Mouse (Mus musculus) thymus, postnatal 10 days (tissue): Measurements from ENCODE around the gene Fbxl5.
A peak's percentile ranks its signal among the peaks of the same experiment; 100 is the strongest.

ENCODE experiments used
- DNase-seq, 2 experiments: peaks; one replicate each; pipeline ENCODE4 v3.0.0; 2021; ENCODE audit warnings: low spot score in 2 of 2

The Fbxl5 gene

DNA sequence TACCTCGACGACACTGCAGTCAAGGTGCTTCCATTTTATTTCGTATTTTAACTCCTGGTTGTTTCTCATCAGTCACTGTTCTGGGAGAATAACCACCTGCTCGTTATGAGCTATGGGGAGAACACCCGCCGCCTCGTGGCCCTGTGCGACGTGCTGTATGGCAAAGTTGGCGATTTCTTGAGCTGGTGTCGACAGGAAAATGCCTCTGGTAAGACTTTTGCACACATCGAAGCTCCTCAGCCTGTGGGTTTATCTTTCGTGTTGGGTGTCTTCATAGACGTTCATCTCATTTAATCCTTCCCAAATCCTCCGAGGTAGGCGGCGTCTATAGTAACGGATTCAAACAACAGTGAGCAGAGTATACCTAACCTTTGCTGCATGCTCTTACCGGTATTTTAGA, at the start of gene Fbxl5:
Fbxl5 (minus strand) TSS at position 101 of the 400 bp plus-strand sequence.
- DNase-seq: no peak

DNA sequence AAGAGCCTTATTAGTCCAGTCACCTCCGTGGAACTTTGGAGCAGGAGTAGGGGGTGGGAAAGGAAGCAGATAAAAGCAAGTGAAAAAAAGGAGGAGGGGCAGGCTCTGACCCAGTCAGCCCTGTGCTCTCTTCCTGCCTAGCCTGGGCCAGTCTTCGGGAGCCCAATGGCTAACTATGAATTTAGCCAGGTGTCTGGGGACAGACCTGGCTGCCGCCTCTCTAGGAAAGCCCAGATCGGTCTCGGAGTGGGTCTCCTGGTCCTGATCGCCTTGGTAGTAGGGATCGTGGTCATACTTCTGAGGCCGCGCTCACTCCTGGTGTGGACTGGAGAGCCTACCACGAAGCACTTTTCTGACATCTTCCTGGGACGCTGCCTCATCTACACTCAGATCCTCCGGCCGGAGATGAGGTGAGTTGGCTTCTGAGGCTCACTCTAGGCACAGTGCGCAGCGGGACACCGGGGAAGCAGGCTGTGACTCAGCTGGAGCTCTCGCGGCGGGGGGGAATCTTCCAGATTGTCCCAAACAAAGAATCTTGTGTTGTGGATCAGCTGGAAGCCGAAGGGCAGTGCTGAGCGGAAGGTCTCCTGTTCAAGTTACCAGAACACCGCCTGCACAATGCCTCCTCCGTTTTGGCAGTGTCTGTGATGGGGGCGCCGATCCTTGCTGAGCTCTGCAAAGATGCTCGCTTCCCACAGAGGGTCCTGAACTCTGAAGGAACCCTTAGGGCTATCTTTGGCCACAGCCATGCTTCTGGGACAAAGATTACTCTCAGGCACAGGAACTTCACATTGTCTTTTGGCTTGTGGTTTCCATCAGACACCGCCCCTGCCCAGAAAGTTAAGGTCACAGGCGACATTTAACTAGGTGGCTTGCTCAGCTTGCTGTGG, 47.5 kb upstream of the Fbxl5 start:
- peak in 1 of 2 experiments; percentile 14 for DNase-seq

DNA sequence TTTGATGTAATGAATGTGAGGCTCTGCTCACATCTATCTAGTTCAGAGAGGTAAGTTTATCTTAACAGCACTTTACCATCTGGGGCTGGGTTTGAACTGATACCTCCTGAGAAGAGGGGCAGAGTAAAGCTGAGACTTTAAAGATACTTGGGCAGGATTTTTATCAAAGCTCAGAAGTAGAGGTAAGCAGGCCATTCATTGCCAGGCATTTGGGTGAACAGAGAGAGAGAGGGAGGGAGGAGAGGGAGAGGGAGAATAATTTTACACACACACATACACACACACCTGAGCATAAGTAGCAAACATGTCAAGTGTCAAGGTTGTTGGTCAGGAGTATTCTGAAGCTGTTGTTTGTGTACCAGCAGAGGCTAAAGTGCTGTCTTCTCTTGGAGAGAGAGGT, 46.8 kb upstream of the Fbxl5 start, which contains the start of gene Cd38:
Cd38 (plus strand) TSS at position 301 of the 400 bp plus-strand sequence.
- DNase-seq: no peak

DNA sequence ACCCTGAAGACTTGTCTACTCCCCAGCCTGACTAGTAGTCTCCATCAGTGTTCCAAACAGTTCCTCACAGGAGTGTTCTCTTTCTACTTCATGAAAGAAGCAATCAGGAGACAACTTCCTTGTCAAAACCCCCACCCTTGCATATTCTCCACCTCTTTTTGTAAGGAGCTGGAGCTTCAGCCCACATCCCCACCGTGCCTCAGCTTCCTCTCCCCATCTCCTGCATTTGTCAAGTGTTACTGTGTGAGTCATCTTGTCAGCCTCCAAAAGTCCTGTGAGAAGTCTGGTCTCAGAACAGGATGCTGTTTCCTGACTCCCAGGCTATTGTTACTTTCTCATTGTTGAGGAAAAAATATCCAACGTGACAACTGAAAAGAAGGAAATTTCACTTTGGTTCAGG, 43.9 kb upstream of the Fbxl5 start:
- no peak for DNase-seq

DNA sequence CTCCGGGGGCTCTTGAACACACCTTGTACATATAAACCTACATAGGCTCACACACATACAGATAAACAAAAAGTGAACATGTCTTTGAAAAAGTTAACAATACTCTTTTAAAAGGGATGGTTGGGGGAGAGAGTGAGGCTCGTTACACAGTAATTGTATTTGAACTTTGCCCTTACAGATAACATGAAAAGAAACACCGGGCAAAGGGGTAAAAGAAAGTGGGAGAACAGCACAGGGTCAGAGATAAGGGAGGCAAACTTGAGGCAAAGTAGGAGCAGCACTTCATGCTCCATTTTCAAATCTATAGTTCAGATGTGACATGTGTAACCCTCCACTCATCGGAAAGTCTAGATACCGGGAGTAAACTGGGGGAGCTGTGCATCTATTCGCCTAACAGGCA, 42.2 kb upstream of the Fbxl5 start:
- DNase-seq: no peak

DNA sequence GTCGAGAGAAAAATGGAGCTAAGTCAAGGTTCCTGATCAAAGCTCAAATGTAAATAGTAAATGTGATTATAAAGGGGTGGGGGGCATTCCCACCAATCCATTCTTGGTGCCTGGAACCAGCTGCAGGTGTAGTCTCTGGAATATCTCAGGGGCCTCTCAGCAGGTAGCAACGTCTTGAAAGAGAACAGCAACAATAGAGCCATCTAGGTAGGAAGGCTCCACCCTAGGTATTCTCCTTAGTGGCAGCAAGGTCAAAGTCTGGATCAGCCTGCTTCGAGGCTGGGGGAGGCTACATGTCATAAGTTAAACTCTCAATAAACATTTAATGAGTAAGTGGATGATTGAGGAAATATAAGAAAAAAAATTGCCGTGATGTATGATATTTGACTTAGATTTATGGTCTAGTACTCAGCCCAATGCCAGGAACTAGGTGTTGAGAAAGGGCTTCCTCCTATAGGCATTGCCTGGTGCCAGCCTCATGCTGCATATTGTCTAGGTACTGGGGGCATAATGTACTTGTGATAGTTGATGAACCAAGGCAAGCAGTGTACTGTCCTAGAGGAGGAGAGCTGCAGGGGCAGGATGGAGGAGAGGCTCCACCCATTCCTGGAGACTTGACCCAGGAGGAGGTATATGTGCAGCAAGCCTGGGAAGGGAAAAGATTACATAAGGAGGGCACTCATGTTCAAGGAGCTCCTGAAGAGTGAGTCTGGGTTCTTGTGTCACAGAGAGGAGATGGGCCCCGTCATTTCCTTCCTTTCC, 39.4 kb upstream of the Fbxl5 start:
- DNase-seq: no peak

DNA sequence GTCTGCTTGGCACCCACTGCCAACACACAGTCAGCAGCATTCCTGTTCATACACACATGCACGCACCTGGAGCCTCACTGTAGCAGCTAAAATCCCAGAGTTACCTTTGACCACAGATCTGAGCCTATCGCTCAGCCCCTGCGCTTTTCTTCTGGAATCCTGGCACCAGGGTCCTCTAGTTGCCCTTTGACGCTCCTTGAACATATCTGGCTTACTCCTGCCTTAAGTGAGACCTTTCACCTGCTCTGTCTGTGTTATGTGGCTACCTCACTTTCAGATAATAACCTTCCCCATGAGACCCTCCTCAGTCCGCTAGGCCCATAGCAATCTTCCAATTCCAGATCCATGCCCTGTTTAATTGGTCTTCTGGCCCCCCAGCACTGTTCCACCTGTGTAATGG, 38.7 kb upstream of the Fbxl5 start:
- DNase-seq: no peak

DNA sequence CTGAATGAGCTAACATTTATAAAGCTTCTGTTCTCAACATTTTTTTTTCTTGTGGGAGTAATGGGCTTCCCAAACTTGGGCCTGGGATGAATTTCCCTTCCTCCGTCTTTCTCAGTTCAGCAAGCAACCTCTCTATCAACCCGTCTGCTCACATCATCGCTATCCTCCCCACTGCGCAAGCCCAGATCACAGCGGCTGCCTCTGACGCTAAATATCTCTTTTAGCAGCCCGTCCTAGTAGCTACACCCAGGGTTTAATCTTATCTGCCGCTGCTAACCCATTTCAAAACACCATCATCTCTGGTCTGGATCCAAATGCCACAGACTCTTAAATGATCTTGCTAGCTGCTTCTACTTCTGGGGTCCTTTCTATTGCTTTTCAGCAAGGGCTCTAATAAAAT, 38.2 kb upstream of the Fbxl5 start:
- no peak for DNase-seq

DNA sequence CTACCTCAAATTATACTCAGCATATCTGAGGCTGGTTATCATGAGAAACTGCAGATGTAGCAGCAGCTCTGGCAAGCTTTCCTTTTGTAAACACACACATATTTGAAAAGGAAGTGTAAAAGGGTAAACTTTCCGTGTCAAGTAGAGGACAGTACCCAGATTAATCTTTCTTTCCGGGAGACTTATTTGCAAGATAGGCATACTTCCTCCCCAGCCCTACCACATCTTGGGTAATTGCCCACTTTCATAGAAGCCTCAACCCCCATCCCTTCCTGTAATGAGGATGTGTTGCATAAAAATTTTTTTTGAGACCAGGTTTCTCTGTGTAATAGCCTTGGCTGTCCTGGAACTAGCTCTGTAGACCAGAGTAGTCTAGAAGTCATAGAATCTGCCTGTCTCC, 34.3 kb upstream of the Fbxl5 start:
- DNase-seq: no peak

DNA sequence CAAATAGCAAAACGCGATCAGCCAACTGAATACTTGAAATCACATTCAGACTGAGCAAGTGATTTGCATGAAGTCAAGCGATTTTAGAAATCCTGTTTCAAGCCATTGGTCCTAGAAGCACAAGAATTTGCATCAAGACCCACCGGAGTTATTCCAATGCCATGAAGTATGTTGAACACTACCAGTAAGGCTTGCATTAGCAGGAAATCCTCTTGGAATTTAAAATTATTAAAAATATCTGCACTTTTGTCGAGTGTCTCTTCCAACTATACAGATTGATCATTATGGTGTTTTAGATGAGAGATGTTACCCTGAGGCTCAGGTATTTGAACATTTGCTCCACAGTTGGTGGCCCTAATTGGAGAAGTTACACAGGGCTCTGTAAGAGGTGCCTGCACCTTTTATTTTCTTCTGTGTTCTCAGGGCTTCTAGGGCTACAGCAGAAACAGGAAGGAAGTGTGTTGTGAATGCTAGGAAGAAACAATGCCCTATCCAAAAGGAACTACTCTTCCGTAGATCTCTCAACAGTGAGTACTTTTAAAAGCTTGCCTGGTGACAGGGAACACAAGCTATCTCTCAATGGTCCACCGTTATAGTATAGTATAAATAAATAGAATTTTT, 32.5 kb upstream of the Fbxl5 start:
- DNase-seq: no peak

DNA sequence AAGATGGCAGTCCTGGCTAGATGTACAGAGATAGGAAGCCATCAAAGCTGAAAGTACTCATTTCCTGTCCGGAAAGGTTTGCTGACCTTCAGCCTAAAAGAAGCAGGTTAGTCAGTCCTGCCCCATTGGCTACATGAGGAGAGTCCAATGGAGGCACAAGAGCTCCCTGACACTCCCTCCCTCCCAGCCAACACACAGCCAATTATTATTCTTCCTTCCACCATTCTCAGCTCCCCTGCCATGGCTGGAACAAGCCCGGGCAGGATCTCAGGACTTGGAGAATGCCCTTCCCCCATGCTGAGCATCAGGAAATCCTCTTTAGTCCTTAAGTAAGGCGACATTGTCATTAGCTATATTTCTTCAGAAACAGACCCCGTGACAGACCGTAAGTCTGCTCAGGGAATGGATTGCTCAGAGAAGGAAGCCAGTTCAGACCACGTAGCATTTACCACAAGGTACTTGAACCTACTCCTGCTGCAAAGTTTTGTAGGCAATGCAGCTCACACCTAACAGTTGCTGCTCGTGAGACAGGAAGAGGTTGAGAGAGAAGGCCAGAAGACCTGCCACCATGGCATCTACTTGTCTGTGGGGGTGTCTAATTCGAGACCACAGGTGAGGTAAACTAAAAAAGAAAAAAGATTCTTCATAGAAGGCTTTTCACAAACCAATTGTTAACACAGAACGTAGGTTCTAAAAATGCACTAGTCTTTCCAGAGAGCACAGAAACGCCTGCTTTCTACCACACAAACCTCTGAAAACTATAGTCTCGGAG, 31.8 kb upstream of the Fbxl5 start:
- DNase-seq: no peak

DNA sequence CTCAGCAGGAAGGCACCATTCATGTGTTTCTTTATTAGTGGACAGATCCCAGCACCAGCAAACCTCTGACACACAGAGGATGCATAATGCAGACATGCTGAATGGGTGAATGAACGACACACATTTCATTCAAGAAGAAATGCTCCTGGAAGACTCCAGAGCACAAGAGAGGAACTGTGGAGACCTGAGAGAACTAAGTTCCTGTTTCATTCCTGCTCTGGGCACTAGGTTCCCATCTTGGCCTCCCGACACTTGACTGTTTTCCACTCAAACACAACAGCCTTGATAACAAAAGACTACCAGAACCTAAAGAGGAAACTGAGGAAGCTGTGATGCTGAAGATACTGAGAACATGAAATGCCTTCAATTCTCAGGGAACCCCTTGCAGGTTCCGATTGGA, 26.8 kb upstream of the Fbxl5 start:
- no peak for DNase-seq

DNA sequence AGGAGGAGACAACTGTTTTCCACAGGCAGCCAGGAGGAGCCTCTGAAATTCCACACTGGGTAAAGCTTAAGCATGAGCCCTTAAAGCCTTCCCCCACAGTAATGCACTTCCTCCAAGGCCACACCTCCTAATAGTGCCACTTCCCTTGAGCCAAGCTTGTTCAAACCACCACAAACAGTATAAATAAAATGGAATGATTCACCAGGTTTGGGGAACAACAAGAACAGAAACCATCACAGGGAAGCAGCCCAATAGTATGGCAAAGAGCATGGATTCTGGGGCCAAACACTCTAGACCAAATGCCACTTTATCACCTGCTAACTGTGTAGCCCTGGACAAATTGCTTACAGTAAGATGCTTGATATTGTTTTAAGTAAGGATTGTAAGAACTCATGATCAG, 26.1 kb upstream of the Fbxl5 start:
- no peak for DNase-seq

DNA sequence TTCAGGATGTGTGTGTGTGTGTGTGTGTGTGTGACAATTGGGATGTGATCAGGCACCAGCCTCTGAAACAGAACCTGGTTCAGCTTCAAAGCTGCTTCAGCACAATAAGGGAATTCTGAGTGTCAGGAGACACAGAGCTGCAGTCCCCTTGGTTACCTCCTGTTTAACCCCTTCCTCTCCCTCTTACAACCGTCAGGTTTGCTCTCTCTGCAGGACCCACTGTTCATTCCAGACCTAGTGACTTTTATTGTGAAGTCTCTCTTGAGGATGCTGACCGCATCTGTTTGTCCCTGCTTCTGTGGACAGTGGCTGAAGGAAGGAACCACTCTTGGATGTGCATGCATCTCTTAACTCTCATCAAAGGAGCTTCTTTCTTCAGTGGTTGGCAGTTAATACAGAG, 24.8 kb upstream of the Fbxl5 start:
- no peak for DNase-seq

DNA sequence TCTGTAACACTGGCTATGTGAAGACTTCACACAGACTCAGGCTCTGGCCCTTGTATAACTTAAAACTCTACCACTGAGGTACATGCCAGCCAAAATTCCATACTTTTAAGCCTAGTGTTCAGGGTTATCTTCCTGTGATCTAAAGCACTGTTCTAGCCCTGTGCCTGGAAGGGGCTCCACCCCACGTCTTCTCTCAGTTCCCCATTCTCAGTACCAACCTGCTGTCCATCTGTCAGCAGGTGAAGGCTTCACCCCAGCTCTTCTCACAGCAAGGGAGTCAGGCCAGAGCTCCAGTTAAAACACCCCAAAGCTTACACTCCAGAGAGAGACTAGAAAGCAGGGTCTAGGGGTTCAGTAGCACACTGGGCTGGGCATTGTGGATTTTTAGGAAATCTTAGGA, 24.2 kb upstream of the Fbxl5 start:
- DNase-seq: no peak

DNA sequence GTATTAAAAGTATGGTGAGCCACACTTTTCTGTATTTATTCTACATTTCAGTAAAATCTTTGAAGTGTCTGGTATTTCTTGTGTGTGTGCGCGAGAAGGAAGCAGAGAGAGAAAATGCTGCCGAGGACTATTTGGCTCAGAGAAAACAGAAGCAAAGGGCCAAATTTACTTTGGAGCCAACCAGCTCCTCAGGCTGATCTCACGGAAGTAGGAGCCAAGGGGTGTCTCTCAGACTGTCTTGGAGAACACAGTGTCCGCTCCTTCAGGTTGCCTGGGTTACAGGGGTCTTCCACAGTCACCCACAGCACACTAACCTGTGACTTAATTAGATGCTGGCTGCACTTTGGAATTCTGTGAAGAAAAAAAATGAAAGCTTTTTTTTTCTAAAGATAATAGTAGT, 23.6 kb upstream of the Fbxl5 start:
- no peak for DNase-seq

DNA sequence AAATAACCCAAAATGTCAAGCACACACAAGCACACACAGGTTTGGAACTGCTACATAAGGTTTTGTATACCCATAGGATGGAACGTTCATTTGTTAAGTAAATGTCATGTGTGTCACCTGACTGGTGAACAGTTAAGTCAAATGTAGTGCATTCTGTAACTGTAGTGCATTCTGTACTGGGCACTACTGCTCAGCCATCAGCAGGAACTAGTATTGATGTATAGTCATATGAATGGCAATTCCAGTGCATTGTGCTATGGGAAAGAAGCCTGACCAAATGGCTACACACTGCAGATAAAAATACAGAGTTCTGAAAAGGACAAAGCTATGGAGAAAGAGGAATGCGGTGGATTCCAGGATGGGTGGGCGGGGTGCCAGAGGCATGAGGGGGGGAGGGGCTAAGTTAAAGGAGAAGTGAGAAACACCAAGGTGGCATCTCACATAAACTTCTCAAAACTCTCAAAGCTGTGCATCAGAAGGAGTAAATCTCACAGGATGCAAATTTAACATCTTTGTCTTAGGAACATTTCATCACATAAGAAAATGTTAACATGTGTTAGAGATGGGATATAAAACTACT, 21.2 kb upstream of the Fbxl5 start:
- DNase-seq: no peak

DNA sequence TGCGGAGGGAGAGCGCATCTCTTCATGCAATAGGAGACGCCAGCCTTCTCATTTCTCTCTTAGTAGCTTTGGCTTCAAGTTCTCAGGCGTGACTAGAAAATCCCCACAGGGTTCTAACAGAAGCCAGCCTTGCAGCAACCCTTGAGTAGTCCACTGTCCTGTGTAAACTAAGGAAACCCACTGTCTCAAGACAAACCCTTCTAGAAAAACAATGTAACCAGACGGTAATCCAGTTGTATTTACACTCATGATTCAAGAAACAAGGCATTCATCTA, 20.5 kb upstream of the Fbxl5 start:
- no peak for DNase-seq

DNA sequence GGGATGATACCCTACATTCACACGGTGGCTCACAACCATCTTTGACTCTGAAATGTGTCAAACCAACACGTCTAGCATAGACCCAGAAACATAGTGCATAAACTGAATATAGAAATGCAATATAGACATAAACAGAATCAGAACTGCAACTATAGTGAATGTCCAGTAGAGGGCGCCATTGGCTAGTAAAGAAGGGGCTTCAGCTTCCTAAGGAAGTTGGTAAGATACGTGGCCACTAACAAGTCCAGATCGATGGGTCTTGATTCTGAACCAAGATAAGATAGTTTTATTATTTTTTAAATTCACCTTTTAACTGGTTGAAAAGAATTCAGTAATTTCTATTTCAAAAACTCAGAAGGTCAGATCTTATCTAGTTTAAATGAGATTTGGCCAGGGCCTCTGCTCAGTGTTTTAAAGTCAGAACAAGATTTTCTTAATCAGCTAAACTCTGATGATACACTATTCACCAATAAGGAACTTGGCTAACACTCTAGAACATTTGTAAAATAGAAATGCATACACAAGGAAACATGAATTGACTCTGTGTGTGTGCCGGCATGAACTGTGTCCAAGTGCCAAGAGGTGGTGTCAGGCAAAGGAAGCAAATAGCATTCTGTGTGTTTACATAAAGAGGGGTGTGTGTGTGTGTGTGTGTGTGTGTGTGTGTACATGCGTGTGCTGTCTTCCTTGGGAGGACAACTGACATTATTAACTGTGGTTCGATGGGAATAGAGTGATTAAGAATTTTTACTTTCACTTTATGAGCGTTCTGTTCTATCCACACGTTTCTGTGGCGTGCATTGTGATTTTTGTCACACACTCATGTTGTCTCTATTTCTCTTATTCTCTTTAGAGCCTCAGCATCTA, 19.9 kb upstream of the Fbxl5 start:
- peak in 1 of 2 experiments; percentile 75 for DNase-seq

DNA sequence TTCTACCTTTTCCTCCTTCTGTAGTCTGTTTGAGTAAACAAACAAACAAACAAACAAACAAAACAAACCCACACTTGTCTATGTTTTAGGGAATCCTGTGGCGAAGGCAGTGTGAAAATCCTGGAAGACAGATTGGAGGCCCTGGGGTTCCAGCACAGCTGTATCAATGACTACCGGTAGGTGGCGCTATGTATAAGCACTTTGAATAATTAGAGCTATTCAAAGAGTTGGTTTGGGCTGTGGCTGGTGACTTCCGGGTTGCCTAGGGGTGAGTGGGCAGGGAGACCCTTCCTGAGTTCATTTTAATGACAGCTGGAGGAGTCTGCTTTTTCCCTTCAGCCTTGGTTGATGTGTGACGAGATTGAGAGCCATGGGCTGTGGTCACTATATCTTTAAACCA, 15.9 kb upstream of the Fbxl5 start:
- peak; percentile 31 to 64 for DNase-seq

DNA sequence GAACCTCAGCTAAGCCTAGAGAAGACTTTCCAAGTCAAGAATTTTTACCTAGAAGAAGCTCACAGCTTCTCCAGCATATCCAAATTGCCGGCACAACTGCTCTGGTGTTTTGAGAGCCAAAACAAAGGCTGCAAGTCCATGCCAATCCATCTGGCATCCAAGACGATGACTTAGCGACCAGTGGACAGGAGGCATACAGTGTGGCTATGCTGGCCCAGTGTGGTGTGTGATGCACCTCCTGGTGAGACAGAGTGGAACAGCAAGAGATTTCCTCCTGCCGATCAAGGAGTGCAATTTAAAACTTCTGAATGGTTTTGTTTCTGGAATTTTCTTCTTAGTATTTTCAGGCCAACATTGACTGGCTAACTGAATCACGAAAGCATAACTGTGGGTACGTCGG, 15.2 kb upstream of the Fbxl5 start:
- no peak for DNase-seq
